Mouse (Mus musculus) small intestine, adult 2 months (tissue): ENCODE results near the gene Aplp1.

Experiments used
- CTCF ChIP-seq: fragments of 200-500 bp; IDR thresholded peaks from 2 replicates; pipeline ENCODE4 v1.5.1; 2012; ENCODE audit warnings: low read depth, mild to moderate bottlenecking, control low read depth, inconsistent platforms, low read length, moderate library complexity, mixed read lengths; ENCODE audit not compliant: insufficient replicate concordance, insufficient read length; ENCODE audit errors: extremely low read depth
- POLR2A ChIP-seq: fragments of 200-500 bp; IDR thresholded peaks from 2 replicates; pipeline ENCODE4 v1.6.1; 2012; ENCODE audit warnings: low read depth, mild to moderate bottlenecking, control low read depth, inconsistent platforms, low read length, moderate library complexity

DNA sequence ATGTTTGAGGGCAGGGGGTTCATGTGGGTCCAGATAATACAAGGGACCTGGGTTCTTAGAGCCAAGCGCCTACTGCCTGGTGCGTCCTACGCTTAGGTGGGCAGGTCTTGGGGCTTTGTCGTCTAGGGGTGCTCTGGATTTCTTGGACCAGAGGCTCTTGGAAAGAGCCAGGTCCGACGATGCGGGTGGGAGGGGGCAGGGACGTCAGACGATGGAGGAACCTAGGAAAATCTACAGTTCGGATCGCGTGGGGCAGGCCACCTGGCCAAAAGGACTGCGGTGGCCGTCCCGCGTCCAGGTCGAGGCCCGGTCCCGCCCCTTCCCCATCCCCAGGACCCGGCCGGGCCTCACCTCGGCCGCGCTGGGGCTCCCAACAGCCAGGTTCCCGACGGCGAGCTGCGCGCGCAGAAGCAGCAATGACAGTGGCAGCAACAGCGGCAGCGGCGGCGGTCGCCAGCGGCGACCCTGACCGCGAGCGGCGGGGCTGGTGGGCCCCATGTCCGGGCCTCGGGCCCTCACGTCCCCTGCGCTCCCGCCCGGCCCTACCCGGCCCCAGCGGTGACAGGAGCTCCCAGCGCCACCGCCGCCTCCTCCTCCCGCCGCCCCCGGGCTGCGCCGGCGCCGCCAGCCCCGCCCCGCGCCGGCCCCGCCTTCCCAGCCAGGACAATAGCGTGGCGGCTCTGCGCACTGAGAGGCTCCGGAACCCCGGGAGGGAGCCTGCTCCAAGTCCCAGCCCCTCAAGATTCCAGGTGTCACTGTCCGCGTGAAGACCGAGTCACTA is at the start of gene Aplp1:
- TF ChIP-seq CTCF (no peak), POLR2A (no peak)
